1 mouse cellular context compared by ENCODE assay signal in genomic region chr4:116168617-116169352, GRCm38 (mm10).
TF ChIP-seq lines count a peak whose summit lies in the region.

No protein-coding gene starts in this region.

TF ChIP-seq in MEL, 35 proteins besides CTCF, POLR2A, EP300 and RAD21 (continued from another document):
- TF ChIP-seq USF1 (IDR thresholded peaks at IDR 0.05; ENCODE audit: low read depth, low read length) (no peak), RCOR1 (IDR thresholded peaks at IDR 0.05; ENCODE audit: low read depth, low read length) (no peak), POLR2AphosphoS5 (IDR thresholded peaks at IDR 0.05; ENCODE audit: borderline replicate concordance, low read depth, low read length) (peak; percentile 67; the same call in 1 of the 2 replicates), TBP (IDR thresholded peaks at IDR 0.05; ENCODE audit: low read depth, low read length) (no peak), UBTF (IDR thresholded peaks at IDR 0.05; ENCODE audit: borderline replicate concordance, insufficient read depth, low read depth, low read length) (no peak), NELFE (IDR thresholded peaks at IDR 0.05; ENCODE audit: low read depth, low read length) (no peak), GATA1 (IDR thresholded peaks at IDR 0.05; ENCODE audit: low read depth, low read length) (no peak), ZC3H11A (IDR thresholded peaks at IDR 0.05; ENCODE audit: low read depth, low read length) (peak; percentile 80), HCFC1 (IDR thresholded peaks at IDR 0.05; ENCODE audit: low read depth, low read length) (no peak), BHLHE40 (IDR thresholded peaks at IDR 0.05; ENCODE audit: borderline replicate concordance, low read depth, low read length) (no peak), TCF12 (IDR thresholded peaks at IDR 0.05; ENCODE audit: low read depth, low read length) (no peak), SMC3 (IDR thresholded peaks at IDR 0.05; ENCODE audit: low read depth, low read length) (peak; percentile 82), KAT2A (conservative IDR thresholded peaks at IDR 0.05; ENCODE audit: low read depth, low read length) (no peak), MYB (IDR thresholded peaks at IDR 0.05; ENCODE audit: low read depth, low read length) (no peak), MAFK (IDR thresholded peaks at IDR 0.05; ENCODE audit: borderline replicate concordance, low read depth, low read length) (no peak), MAZ (IDR thresholded peaks at IDR 0.05; ENCODE audit: low read depth, low read length) (0 out of 2 replicates have a peak, but pooled peaks have one; percentile 45), ZKSCAN1 (IDR thresholded peaks at IDR 0.05; ENCODE audit: low read depth, low read length) (no peak)
